Mouse (Mus musculus) midbrain, embryonic 11.5 days (tissue): ENCODE data around the gene Fndc8. TPM values are rescaled to one million over a fixed set of nuclear protein-coding genes. Genes with fewer than 3 reads are reported as not detected.
A peak's percentile ranks its signal among the peaks of the same experiment; 100 is the strongest.

Source experiments
- ATAC-seq: fragments of 200-750 bp; cut with Nextera tagmentation; 2 replicates; pipeline ENCODE4 v1.8.0; 2017; ENCODE audit warnings: moderate TSS enrichment, moderate library complexity; ENCODE audit not compliant: low FRiP score
- DNase-seq: peaks from one replicate; pipeline ENCODE4 v3.0.0; 2015; ENCODE audit warnings: low spot score; ENCODE audit errors: missing footprints
- H3K27ac ChIP-seq: fragments of 300-500 bp; sonication (generic); 2 replicates; pipeline ENCODE4 v1.5.1; 2014; ENCODE audit warnings: low read depth, low read length
- H3K27me3 ChIP-seq: fragments of 300-500 bp; sonication (generic); 2 replicates; pipeline ENCODE4 v1.6.1; 2014; ENCODE audit warnings: mild to moderate bottlenecking, low read length, moderate library complexity, mixed read lengths; ENCODE audit not compliant: control insufficient read depth, insufficient read depth
- H3K36me3 ChIP-seq: fragments of 300-500 bp; sonication (generic); 2 replicates; pipeline ENCODE4 v1.6.1; 2014; ENCODE audit warnings: mild to moderate bottlenecking, low read length, moderate library complexity, mixed read lengths; ENCODE audit not compliant: control insufficient read depth, insufficient read depth
- H3K4me1 ChIP-seq: fragments of 300-500 bp; sonication (generic); 2 replicates; pipeline ENCODE4 v1.6.1; 2014; ENCODE audit warnings: low read length; ENCODE audit not compliant: control insufficient read depth, insufficient read depth
- H3K4me2 ChIP-seq: fragments of 300-500 bp; sonication (generic); 2 replicates; pipeline ENCODE4 v1.6.1; 2014; ENCODE audit warnings: mild to moderate bottlenecking, moderate library complexity
- H3K4me3 ChIP-seq: fragments of 300-500 bp; sonication (generic); 2 replicates; pipeline ENCODE4 v1.5.1; 2014; ENCODE audit warnings: low read depth, low read length
- H3K9ac ChIP-seq: fragments of 300-500 bp; sonication (generic); 2 replicates; pipeline ENCODE4 v1.6.1; 2014; ENCODE audit warnings: low read length
- H3K9me3 ChIP-seq: fragments of 300-500 bp; sonication (generic); 2 replicates; pipeline ENCODE4 v1.6.1; 2016; ENCODE audit warnings: low read length; ENCODE audit not compliant: control insufficient read depth
- WGBS: fragments of 180-500 bp; shearing (Covaris S2); extraction: QIAGEN DNeasy Blood & Tissue Kit; methylation state at CpG from one replicate; pipeline ENCODE4 v1.1.7; 2014; 5-methylcytosine and 5-hydroxymethylcytosine counted together
- polyA plus RNA-seq: library from polyadenylated mRNA; unstranded; fragments of >200 nt; fragmentation: Nextera tagmentation; extraction: Ambion mirVana; gene quantifications from 2 replicates; pipeline ENCODE4 v1.2.1, GENCODE M21; 2014

Fndc8 gene
- polyA plus RNA-seq, 1 experiment from 2014 or later: 0.30 TPM

- 95% methylated on average over 20 of the region's 20 CpGs for WGBS
- H3K9me3 ChIP-seq: no peaks in the 10 kb centered on the region
- peaks cover 26% of the 10 kb centered on the region; the same call in 1 of the 2 replicates for H3K36me3 ChIP-seq
- no peaks in the 10 kb centered on the region for H3K27me3 ChIP-seq
- no peak overlapping the region for H3K9ac ChIP-seq
- ATAC-seq (no peak), DNase-seq (peak; percentile 28)
- no peak overlapping the region for H3K27ac ChIP-seq
- H3K4me2 ChIP-seq: no peak overlapping the region
- H3K4me3 ChIP-seq: no peak overlapping the region
- H3K4me1 ChIP-seq: no peaks in the 10 kb centered on the region
These were observed 9.8 kb downstream of the Fndc8 start for GRCm38 (mm10) chr11:82901606-82902310.

- WGBS: 67% methylated on average over 8 of the region's 8 CpGs
- Histone ChIP-seq H3K4me3 (no peak overlapping the region), H3K27ac (no peak overlapping the region), H3K4me2 (no peak overlapping the region), H3K4me1 (peaks cover 6% of the 10 kb centered on the region), H3K9me3 (no peaks in the 10 kb centered on the region), H3K36me3 (peaks cover 26% of the 10 kb centered on the region; the same call in 1 of the 2 replicates), H3K27me3 (no peaks in the 10 kb centered on the region), H3K9ac (no peak overlapping the region)
- no peak for DNase-seq
- ATAC-seq: no peak
These were observed 13.0 kb downstream of the Fndc8 start for GRCm38 (mm10) chr11:82904952-82905351.

- no peak overlapping the region for H3K27ac ChIP-seq
- no peak for ATAC-seq
- H3K9me3 ChIP-seq: no peaks in the 10 kb centered on the region
- DNase-seq: no peak
- H3K4me2 ChIP-seq: no peak overlapping the region
- H3K27me3 ChIP-seq: no peaks in the 10 kb centered on the region
- H3K36me3 ChIP-seq: peaks cover 22% of the 10 kb centered on the region; the same call in 1 of the 2 replicates
- WGBS: 92% methylated on average over 5 of the region's 5 CpGs
- no peak overlapping the region for H3K4me3 ChIP-seq
- H3K9ac ChIP-seq: no peak overlapping the region
- peaks cover 6% of the 10 kb centered on the region for H3K4me1 ChIP-seq
These were observed 13.9 kb downstream of the Fndc8 start for GRCm38 (mm10) chr11:82905816-82906215.

GRCm38 (mm10) chr11:82907651-82908607, 16.0 kb downstream of the Fndc8 start, which contains the start of gene Nle1:
Gene Nle1, minus strand, starts transcription at chr11:82908411.
- H3K4me2 ChIP-seq: peak within 1 kb of the TSS; percentile 58

GRCm38 (mm10) chr11:82908608-82908989, 16.7 kb downstream of the Fndc8 start:
- no peaks in the 10 kb centered on the region for H3K27me3 ChIP-seq
- H3K9me3 ChIP-seq: no peaks in the 10 kb centered on the region
- no peak overlapping the region for H3K27ac ChIP-seq
- DNase-seq (no peak), ATAC-seq (peak; percentile 28; the same call in 1 of the 2 replicates)
- peak overlapping the region; percentile 82; the same call in 1 of the 2 replicates for H3K4me3 ChIP-seq
- peaks cover 9% of the 10 kb centered on the region; the same call in 1 of the 2 replicates for H3K36me3 ChIP-seq
- H3K4me2 ChIP-seq: peak overlapping the region; percentile 58
- peaks cover 6% of the 10 kb centered on the region for H3K4me1 ChIP-seq
- peak overlapping the region; percentile 78; the same call in 1 of the 2 replicates for H3K9ac ChIP-seq
- 41% methylated on average over 10 of the region's 10 CpGs for WGBS

More at GRCm38 (mm10) chr11:82907651-82908607, 16.0 kb downstream of the Fndc8 start, which contains the start of gene Nle1:
- Histone ChIP-seq H3K27me3 (no peaks in the 10 kb centered on the region), H3K4me1 (peaks cover 6% of the 10 kb centered on the region), H3K9me3 (no peaks in the 10 kb centered on the region), H3K9ac (peak within 1 kb of the TSS; percentile 78), H3K4me3 (peak within 1 kb of the TSS; percentile 82), H3K36me3 (peaks cover 10% of the 10 kb centered on the region; the same call in 1 of the 2 replicates), H3K27ac (no peak within 1 kb of the TSS)
- DNase-seq (peak; percentile 100), ATAC-seq (peak; percentile 81)
- WGBS: 1% methylated on average over 73 of the region's 73 CpGs

GRCm38 (mm10) chr11:82910250-82910649, 18.3 kb downstream of the Fndc8 start, which contains the start of gene Unc45b:
Gene Unc45b, plus strand, starts transcription at chr11:82910550.
- H3K4me3 ChIP-seq: no peak within 1 kb of the TSS
- no peaks in the 10 kb centered on the region for H3K27me3 ChIP-seq
- WGBS: 81% methylated on average over 4 of the region's 4 CpGs
- no peaks in the 10 kb centered on the region for H3K9me3 ChIP-seq
- H3K27ac ChIP-seq: no peak within 1 kb of the TSS
- H3K4me2 ChIP-seq: no peak within 1 kb of the TSS
- peaks cover 6% of the 10 kb centered on the region for H3K4me1 ChIP-seq
- ATAC-seq: no peak
- DNase-seq: no peak
- H3K9ac ChIP-seq: no peak within 1 kb of the TSS
- no peaks in the 10 kb centered on the region; the same call in 1 of the 2 replicates for H3K36me3 ChIP-seq

GRCm38 (mm10) chr11:82910679-82911389, 18.9 kb downstream of the Fndc8 start:
- no peaks in the 10 kb centered on the region for H3K27me3 ChIP-seq
- 85% methylated on average over 11 of the region's 11 CpGs for WGBS
- no peaks in the 10 kb centered on the region for H3K9me3 ChIP-seq
- no peaks in the 10 kb centered on the region; the same call in 1 of the 2 replicates for H3K36me3 ChIP-seq
- H3K4me1 ChIP-seq: peaks cover 6% of the 10 kb centered on the region
- H3K9ac ChIP-seq: no peak overlapping the region
- no peak overlapping the region for H3K27ac ChIP-seq
- no peak for ATAC-seq
- peak; percentile 2 for DNase-seq
- no peak overlapping the region for H3K4me3 ChIP-seq
- no peak overlapping the region for H3K4me2 ChIP-seq

GRCm38 (mm10) chr11:82914711-82915352, 22.9 kb downstream of the Fndc8 start:
- no peaks in the 10 kb centered on the region for H3K4me1 ChIP-seq
- peak overlapping the region; percentile 42; the same call in 1 of the 2 replicates for H3K4me2 ChIP-seq
- 0 out of 2 replicates have a peak, but pooled peaks have one; percentile 42 for ATAC-seq
- H3K4me3 ChIP-seq: peak overlapping the region; percentile 11; the same call in 1 of the 2 replicates
- no peak overlapping the region for H3K27ac ChIP-seq
- peak; percentile 99 for DNase-seq
- no peaks in the 10 kb centered on the region for H3K9me3 ChIP-seq
- H3K36me3 ChIP-seq: no peaks in the 10 kb centered on the region
- no peaks in the 10 kb centered on the region for H3K27me3 ChIP-seq
- 9% methylated on average over 16 of the region's 16 CpGs for WGBS
- H3K9ac ChIP-seq: no peak overlapping the region
